Mouse (Mus musculus): ENCODE measurements at regions not wholly inside any gene's neighbourhood (a gene's known extent, or its start where the extent isn't known, plus 50 kb on each side); places are given as distances from the start of the nearest gene placed in this dataset.
"Not testable (repeated sequence)": the region's sequence is repeated elsewhere in the genome, so short reads cannot be mapped to it uniquely, and the experiment has no call there.

DNA sequence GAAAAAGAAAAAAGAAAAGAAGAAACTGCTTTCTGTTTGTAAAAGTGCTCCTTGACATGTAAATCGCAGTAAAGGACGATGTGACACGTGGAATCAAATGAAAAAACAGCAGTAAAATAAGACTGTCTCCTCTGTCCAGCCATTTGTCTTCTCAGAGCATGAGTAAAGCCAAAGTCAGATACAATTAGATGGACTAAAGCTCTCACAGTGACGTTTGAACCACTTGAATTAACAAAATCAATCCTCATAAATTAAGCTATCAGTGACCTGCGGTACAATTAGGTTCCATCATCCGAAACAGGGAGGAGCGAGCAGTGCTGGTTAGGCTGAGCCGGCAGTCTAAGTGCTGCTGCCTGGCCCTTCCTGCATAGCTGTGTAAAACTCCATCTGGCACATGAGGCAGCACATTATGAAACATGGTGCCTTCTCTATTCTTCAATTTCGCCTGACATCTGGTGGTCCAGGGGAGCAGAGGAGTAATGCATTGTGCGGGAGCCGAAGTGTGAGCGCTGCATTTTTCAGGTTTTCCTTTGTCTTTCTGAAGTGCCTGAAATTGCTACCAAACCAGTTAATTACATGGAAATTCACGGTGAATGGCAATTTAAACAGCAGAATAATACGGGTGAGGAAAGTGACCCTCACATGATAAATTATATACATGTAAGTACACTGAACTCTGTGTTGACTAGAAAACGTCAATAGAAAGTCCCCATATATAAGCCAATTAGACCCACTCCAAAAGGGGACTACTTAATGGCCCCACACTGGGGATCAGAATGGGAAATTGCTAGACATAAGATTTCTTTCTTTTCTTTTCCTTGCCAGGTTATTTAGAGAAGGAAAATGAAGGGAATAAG lies 118.1 kb downstream of the Mmrn1 start:
- Histone ChIP-seq H3K4me2 (ENCODE audit: low read depth, low read length) (peak overlapping the region; percentile 21; the same call in 1 of the 2 replicates), H3K27me3 (ENCODE audit: control insufficient read depth, insufficient read depth, low read length) (no peaks in the 10 kb centered on the region), H3K4me1 (ENCODE audit: control insufficient read depth, insufficient read depth, low read length) (no peaks in the 10 kb centered on the region), H3K4me3 (replicated peaks; ENCODE audit: low read length) (no peak overlapping the region), H3K36me3 (ENCODE audit: control insufficient read depth, insufficient read depth, low read length) (no peaks in the 10 kb centered on the region), H3K9ac (ENCODE audit: low read length) (no peak overlapping the region), H3K27ac (ENCODE audit: low read length) (no peak overlapping the region), H3K9me3 (replicated peaks; ENCODE audit: control insufficient read depth, low read length) (no peaks in the 10 kb centered on the region)
- ATAC-seq (ENCODE audit: insufficient read depth, low FRiP score) = no peak
- 41% methylated on average over 15 of the region's 15 CpGs for WGBS

DNA sequence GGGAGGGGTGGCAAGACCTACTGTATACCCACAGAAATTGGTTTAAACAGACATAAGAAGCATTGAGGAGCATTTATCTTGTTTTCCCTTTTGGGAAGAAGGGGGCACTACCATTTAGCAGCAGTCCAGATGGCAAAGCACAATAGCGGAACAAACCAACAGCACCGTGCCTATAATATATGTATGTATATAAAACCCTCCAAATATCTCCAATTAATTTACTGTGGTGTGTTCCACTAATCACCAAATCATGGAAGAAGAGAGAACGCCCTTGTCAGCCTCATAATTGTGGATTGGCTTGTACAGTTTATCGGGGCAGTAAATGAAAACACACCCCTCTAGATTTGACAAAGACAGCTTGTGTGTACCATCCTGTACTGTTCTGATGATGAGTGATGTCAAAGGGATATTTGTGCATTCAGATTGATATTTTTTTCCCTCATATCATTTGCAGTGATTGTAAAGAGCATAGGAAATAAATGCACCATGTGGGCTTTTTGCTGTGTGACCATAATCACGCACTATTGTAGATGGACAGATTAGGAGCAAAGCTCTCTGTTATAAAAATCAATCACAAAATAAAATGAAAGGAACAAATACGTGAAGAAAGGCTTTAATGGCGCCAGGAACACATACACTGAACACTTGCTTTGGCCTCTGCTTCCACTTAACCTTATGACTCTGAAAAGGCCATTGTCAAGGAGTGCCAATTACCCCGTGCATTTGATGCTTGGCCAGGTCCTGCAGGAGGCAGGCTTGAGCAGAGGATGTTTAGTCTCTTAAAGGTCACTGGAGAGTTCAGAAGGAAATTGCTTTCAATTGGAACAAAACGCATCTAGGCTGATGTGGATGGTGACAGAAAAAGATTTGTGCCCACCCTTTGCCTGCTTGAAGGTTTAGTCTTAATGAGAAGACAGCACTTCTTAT lies 119.0 kb downstream of the Mmrn1 start:
- no peaks in the 10 kb centered on the region for H3K36me3 ChIP-seq (ENCODE audit: control insufficient read depth, insufficient read depth, low read length)
- H3K9me3 ChIP-seq (replicated peaks; ENCODE audit: control insufficient read depth, low read length) = no peaks in the 10 kb centered on the region
- H3K27ac ChIP-seq (ENCODE audit: low read length) = no peak overlapping the region
- no peak overlapping the region for H3K4me2 ChIP-seq (ENCODE audit: low read depth, low read length)
- no peak for ATAC-seq (ENCODE audit: insufficient read depth, low FRiP score)
- no peak overlapping the region for H3K4me3 ChIP-seq (replicated peaks; ENCODE audit: low read length)
- 74% methylated on average over 9 of the region's 9 CpGs for WGBS
- no peak overlapping the region for H3K9ac ChIP-seq (ENCODE audit: low read length)
- H3K4me1 ChIP-seq (ENCODE audit: control insufficient read depth, insufficient read depth, low read length) = no peaks in the 10 kb centered on the region
- no peaks in the 10 kb centered on the region for H3K27me3 ChIP-seq (ENCODE audit: control insufficient read depth, insufficient read depth, low read length)

DNA sequence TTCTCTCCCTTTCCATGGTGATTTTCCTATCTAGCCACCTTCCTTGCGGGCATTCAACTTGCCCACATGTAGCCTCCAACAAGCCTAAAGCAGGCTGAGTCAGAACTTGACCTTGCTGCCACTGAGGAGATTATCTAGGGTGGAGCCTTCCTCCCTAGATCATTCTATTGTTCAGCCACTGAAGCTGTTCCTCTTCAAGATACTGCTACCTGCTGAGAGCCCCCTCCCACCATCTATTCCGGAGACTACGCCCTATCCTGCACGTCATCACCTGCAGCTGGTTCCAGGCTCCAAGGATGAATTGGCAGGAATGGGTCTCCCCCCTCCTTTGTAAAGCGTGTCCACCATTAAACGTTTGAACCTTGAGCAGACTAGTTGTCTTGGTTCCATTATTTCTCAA lies 122.9 kb downstream of the Mmrn1 start:
- H3K27me3 ChIP-seq (ENCODE audit: control insufficient read depth, insufficient read depth, low read length); H3K4me1 ChIP-seq (ENCODE audit: control insufficient read depth, insufficient read depth, low read length); H3K9me3 ChIP-seq (replicated peaks; ENCODE audit: control insufficient read depth, low read length); H3K9ac ChIP-seq (ENCODE audit: low read length); H3K4me3 ChIP-seq (replicated peaks; ENCODE audit: low read length); ATAC-seq (ENCODE audit: insufficient read depth, low FRiP score); H3K27ac ChIP-seq (ENCODE audit: low read length); H3K4me2 ChIP-seq (ENCODE audit: low read depth, low read length); H3K36me3 ChIP-seq (ENCODE audit: control insufficient read depth, insufficient read depth, low read length): not testable (repeated sequence)
- whole genome bisulfite sequencing = 81% methylated on average over 6 of the region's 6 CpGs

DNA sequence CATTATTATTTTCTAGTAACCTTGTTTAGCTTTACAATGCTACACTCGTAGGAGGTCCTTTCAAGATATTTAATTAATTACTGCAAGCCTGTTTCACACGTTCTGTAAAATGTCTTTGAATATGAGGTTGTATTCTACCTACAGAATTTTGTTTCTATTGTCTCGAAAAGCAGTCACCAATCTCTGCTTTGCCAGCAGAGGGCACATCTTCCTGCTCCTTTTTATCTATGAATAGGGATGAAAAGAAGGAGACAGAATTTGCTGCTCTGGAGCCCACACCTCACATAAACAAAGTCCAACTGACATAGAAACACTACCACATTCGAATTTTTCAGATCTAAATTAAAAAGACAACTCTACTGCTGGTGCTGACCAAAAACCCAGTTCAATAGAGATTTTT lies 117.0 kb upstream of the Ccser1 start:
- ATAC-seq (ENCODE audit: insufficient read depth, low FRiP score) = no peak
- H3K4me2 ChIP-seq (ENCODE audit: low read depth, low read length) = no peak overlapping the region
- 31% methylated on average over 4 of the region's 4 CpGs for WGBS
- no peaks in the 10 kb centered on the region for H3K4me1 ChIP-seq (ENCODE audit: control insufficient read depth, insufficient read depth, low read length)
- H3K9me3 ChIP-seq (replicated peaks; ENCODE audit: control insufficient read depth, low read length) = no peaks in the 10 kb centered on the region
- no peaks in the 10 kb centered on the region for H3K36me3 ChIP-seq (ENCODE audit: control insufficient read depth, insufficient read depth, low read length)
- H3K9ac ChIP-seq (ENCODE audit: low read length) = no peak overlapping the region
- H3K27me3 ChIP-seq (ENCODE audit: control insufficient read depth, insufficient read depth, low read length) = no peaks in the 10 kb centered on the region
- no peak overlapping the region for H3K27ac ChIP-seq (ENCODE audit: low read length)
- H3K4me3 ChIP-seq (replicated peaks; ENCODE audit: low read length) = no peak overlapping the region

DNA sequence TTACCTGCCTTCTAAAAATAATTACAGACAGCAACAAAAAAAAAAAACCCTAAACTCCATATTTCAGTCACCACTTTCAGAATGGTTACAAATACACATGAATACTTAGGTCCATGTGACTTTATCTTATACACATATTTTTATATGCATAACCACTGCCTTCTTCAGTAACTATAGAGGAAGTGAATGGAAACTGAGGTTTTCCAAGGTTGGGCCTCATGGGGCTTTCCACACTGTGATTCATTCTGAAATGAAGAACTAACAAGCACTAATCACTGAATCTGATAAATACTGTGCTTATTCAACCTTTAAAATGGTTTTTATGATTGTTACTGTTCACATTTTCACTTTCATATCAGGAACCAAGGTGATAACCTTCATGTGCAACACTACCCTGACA lies 114.4 kb upstream of the Ccser1 start:
- no peak overlapping the region for H3K9ac ChIP-seq (ENCODE audit: low read length)
- no peaks in the 10 kb centered on the region for H3K9me3 ChIP-seq (replicated peaks; ENCODE audit: control insufficient read depth, low read length)
- no peak overlapping the region for H3K27ac ChIP-seq (ENCODE audit: low read length)
- no peak overlapping the region for H3K4me2 ChIP-seq (ENCODE audit: low read depth, low read length)
- no peaks in the 10 kb centered on the region for H3K36me3 ChIP-seq (ENCODE audit: control insufficient read depth, insufficient read depth, low read length)
- ATAC-seq (ENCODE audit: insufficient read depth, low FRiP score) = no peak
- H3K27me3 ChIP-seq (ENCODE audit: control insufficient read depth, insufficient read depth, low read length) = no peaks in the 10 kb centered on the region
- H3K4me1 ChIP-seq (ENCODE audit: control insufficient read depth, insufficient read depth, low read length) = no peaks in the 10 kb centered on the region
- no peak overlapping the region for H3K4me3 ChIP-seq (replicated peaks; ENCODE audit: low read length)

DNA sequence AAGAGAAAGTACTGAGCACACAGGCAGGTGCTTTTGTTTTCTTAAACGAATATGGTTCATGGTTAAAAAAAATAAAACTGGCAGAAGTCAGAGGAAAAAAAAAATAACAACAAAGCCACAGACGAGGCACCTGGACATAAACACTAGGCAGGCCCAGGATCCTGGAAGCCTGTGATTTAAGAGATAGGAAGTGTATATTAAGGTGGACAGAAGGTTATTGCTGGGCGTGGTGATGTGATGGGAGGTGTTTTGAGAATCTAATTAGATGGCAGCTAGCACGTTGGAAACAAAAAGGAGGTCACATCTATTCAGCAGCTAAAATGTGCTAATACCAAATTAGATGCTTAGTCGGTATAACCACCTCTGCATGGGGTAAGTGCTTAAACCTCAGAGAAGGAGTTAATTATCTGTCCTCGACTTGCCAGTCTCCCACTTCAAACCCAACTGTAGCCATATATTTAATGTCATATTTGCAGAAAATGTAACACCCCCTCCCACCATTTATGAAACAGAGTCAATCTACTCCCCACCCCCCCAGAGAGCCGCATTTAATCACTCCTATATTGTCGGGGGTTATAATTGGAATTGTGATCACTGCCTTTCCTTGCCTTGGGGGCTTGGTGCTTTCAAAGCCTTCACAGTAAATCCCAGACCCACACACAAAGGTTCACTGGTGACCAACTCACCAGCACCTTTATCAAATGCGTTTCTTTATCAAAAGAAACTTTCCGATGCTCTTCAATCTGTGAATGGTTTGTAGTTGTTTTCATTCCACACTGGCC lies 113.4 kb upstream of the Ccser1 start:
- Histone ChIP-seq H3K4me3 (replicated peaks; ENCODE audit: low read length) (no peak overlapping the region), H3K4me2 (ENCODE audit: low read depth, low read length) (no peak overlapping the region), H3K36me3 (ENCODE audit: control insufficient read depth, insufficient read depth, low read length) (no peaks in the 10 kb centered on the region), H3K27me3 (ENCODE audit: control insufficient read depth, insufficient read depth, low read length) (no peaks in the 10 kb centered on the region), H3K9me3 (replicated peaks; ENCODE audit: control insufficient read depth, low read length) (no peaks in the 10 kb centered on the region), H3K4me1 (ENCODE audit: control insufficient read depth, insufficient read depth, low read length) (no peaks in the 10 kb centered on the region), H3K27ac (ENCODE audit: low read length) (no peak overlapping the region), H3K9ac (ENCODE audit: low read length) (no peak overlapping the region)
- ATAC-seq (ENCODE audit: insufficient read depth, low FRiP score) = no peak
- 62% methylated on average over 10 of the region's 10 CpGs for WGBS

DNA sequence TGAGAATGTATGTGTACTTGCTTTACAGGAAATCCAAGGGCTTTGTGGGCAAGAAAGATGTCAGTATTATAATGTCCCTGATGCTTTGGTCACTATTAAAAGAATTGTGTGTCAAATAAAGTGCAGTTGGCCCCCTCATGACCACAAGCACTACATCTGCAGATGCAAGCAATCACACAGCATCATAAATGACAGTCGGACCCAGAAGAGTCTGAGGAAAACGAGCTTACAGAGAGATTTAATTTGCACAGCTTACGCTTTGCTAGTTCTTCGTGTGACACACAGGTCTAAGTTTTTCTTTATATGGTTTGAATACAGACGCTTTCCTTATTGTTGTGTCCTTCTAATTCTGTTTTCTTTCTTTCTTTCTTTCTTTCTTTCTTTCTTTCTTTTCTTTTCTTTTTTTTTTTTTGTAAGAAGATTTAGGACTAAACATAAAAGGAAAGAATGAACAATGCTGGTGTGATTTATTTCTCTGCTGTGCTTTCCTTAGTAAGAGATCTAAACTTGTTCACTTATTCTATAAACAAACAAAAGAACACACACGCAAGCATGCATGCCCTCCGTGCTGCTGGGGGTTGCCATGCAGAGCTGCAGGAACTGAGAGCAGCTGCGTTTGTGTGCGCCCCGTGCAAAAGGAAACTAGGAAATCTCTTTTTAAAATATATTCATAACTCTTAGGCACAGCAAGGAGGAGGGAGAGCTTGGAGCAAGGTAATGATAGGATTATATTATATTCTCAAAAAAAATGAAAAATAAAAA lies 112.6 kb upstream of the Ccser1 start:
- Histone ChIP-seq H3K27me3 (ENCODE audit: control insufficient read depth, insufficient read depth, low read length) (no peaks in the 10 kb centered on the region), H3K9ac (ENCODE audit: low read length) (no peak overlapping the region), H3K4me2 (ENCODE audit: low read depth, low read length) (peak overlapping the region; percentile 40; the same call in 1 of the 2 replicates), H3K27ac (ENCODE audit: low read length) (no peak overlapping the region), H3K9me3 (replicated peaks; ENCODE audit: control insufficient read depth, low read length) (no peaks in the 10 kb centered on the region), H3K36me3 (ENCODE audit: control insufficient read depth, insufficient read depth, low read length) (no peaks in the 10 kb centered on the region), H3K4me3 (replicated peaks; ENCODE audit: low read length) (no peak overlapping the region), H3K4me1 (ENCODE audit: control insufficient read depth, insufficient read depth, low read length) (no peaks in the 10 kb centered on the region)
- no peak for ATAC-seq (ENCODE audit: insufficient read depth, low FRiP score)
- 34% methylated on average over 10 of the region's 10 CpGs for WGBS

DNA sequence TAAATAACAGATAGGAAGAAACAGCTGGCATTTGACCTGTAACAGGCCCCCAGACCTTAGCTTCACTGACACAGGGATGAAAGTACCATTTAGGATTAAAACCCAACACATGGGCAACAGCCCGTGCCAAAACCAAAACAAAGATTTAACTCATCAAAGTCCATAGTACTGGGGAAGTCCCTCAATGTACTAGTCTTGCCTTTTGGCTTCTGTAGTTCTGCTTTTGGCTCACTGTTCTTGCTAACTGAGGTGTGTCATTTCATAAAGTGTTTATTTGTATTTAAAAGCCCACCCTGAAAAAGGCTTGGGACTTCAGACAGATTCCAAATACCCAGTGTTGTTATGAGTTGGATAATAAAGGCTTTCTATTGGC lies 112.0 kb upstream of the Ccser1 start:
- H3K4me2 ChIP-seq (ENCODE audit: low read depth, low read length) = peak overlapping the region; percentile 40; the same call in 1 of the 2 replicates
- no peaks in the 10 kb centered on the region for H3K27me3 ChIP-seq (ENCODE audit: control insufficient read depth, insufficient read depth, low read length)
- 31% methylated on average over 1 of the region's 1 CpGs for WGBS
- no peak overlapping the region for H3K27ac ChIP-seq (ENCODE audit: low read length)
- H3K9ac ChIP-seq (ENCODE audit: low read length) = no peak overlapping the region
- no peak overlapping the region for H3K4me3 ChIP-seq (replicated peaks; ENCODE audit: low read length)
- no peaks in the 10 kb centered on the region for H3K9me3 ChIP-seq (replicated peaks; ENCODE audit: control insufficient read depth, low read length)
- no peak for ATAC-seq (ENCODE audit: insufficient read depth, low FRiP score)
- H3K36me3 ChIP-seq (ENCODE audit: control insufficient read depth, insufficient read depth, low read length) = no peaks in the 10 kb centered on the region
- H3K4me1 ChIP-seq (ENCODE audit: control insufficient read depth, insufficient read depth, low read length) = no peaks in the 10 kb centered on the region

Data from stomach, embryonic 16.5 days (tissue).